Mouse (Mus musculus): Measurements from ENCODE around the gene Faim. TPM values are rescaled to one million over a fixed set of nuclear protein-coding genes. Genes with fewer than 3 reads are reported as not detected.

Gene Faim
- total and polyA plus RNA-seq, 3 experiments: 35.7 to 83.5 (median 52.4) TPM

DNA sequence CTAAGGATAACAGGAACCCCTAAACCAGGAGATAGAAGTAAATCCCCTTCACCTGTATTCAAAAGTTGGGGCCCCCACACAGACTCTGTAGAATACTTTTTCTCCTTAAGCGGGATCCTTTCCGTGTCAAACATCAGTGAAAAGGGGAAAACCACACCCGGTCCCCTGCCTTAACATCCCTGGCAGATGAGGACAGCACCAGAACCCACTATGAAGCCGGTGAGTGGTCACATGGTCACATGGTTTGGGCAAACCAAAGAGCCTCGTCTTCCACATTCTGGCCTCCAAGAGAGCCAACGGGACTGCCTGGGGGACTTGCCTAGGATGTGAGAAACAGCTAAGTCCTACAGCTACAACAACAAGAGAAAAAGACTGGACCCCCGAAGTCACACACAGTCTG, 12.6 kb upstream of the Faim start:
- no peak for DNase-seq (ENCODE audit: extremely low read depth)
- no peaks in the 10 kb centered on the region for H3K36me3 ChIP-seq (replicated peaks in 1 of 2; ENCODE audit: control insufficient read depth in 1 of 2, insufficient read depth in 1 of 2, low read length in 1 of 2)
- no peak for TF ChIP-seq EP300 (IDR thresholded peaks at IDR 0.05; ENCODE audit: low read length)
- TF ChIP-seq KAT2A (IDR thresholded peaks at IDR 0.05; ENCODE audit: insufficient replicate concordance, low read length): no peak
- TF ChIP-seq POLR2AphosphoS2 (IDR thresholded peaks at IDR 0.05; ENCODE audit: low read depth, low read length): no peak
- TF ChIP-seq IRF4 (IDR thresholded peaks at IDR 0.05; ENCODE audit: low read depth, low read length): no peak
- TF ChIP-seq MAFK (IDR thresholded peaks at IDR 0.05; ENCODE audit: insufficient replicate concordance, low read length): no peak
- TF ChIP-seq CHD2 (IDR thresholded peaks at IDR 0.05; ENCODE audit: low read length): no peak
- TF ChIP-seq CHD1 (IDR thresholded peaks at IDR 0.05; ENCODE audit: low read depth, low read length): no peak
- no peak for TF ChIP-seq RCOR1 (conservative IDR thresholded peaks at IDR 0.05; ENCODE audit: low read depth, low read length)
- no peak for TF ChIP-seq USF2 (conservative IDR thresholded peaks at IDR 0.05; ENCODE audit: low read depth, low read length)
- TF ChIP-seq ZNF384 (IDR thresholded peaks at IDR 0.05; ENCODE audit: low read depth, low read length): no peak
- no peak for TF ChIP-seq ZC3H11A (IDR thresholded peaks at IDR 0.05; ENCODE audit: low read depth, low read length)
- TF ChIP-seq MEF2A (IDR thresholded peaks at IDR 0.05; ENCODE audit: borderline replicate concordance, low read depth, low read length): no peak
- no peak for TF ChIP-seq SMC3 (IDR thresholded peaks at IDR 0.05; ENCODE audit: low read depth, low read length)
- TF ChIP-seq USF1 (IDR thresholded peaks at IDR 0.05; ENCODE audit: low read depth, low read length): no peak
- no peak for TF ChIP-seq POLR2A (IDR thresholded peaks at IDR 0.05; ENCODE audit: low read depth, low read length)
- no peak for TF ChIP-seq E2F4 (IDR thresholded peaks at IDR 0.05; ENCODE audit: insufficient replicate concordance, low read depth, low read length)
- no peak for TF ChIP-seq MYC (IDR thresholded peaks at IDR 0.05; ENCODE audit: low read depth, low read length)
- no peak for TF ChIP-seq CTCF (conservative IDR thresholded peaks at IDR 0.05 in 1 of 2, IDR thresholded peaks at IDR 0.05 in 1 of 2; ENCODE audit: low read depth in 2 of 2, low read length in 2 of 2)
- TF ChIP-seq TBP (conservative IDR thresholded peaks at IDR 0.05; ENCODE audit: low read depth, low read length): no peak
- no peak for TF ChIP-seq RAD21 (IDR thresholded peaks at IDR 0.05; ENCODE audit: low read depth, low read length)
- H3K9me3 ChIP-seq (replicated peaks; ENCODE audit: low read length): peaks cover 7% of the 10 kb centered on the region
- H3K79me2 ChIP-seq (replicated peaks; ENCODE audit: control insufficient read depth, extremely low read depth, insufficient read depth, poor library complexity, severe bottlenecking): no peaks in the 10 kb centered on the region
- dilution Hi-C loops (cut with MboI; ENCODE audit: extremely low pct_ligation_motif_present, extremely low pct_unique_long_range_greater_than_20kb, low sequenced_read_pairs): no loop called here
- peaks cover 17% of the 10 kb centered on the region for H3K27me3 ChIP-seq (replicated peaks)
- no peak overlapping the region for H3K9ac ChIP-seq (ENCODE audit: insufficient read depth, low read depth)
- H3K4me1 ChIP-seq (ENCODE audit: control insufficient read depth in 1 of 2, insufficient read depth in 2 of 2): no peaks in the 10 kb centered on the region
- H3K27ac ChIP-seq (ENCODE audit: insufficient read depth, low read depth): no peak overlapping the region
- no peak overlapping the region for H3K4me2 ChIP-seq (ENCODE audit: insufficient read depth, low read depth, poor library complexity, severe bottlenecking)
- H3K4me3 ChIP-seq (replicated peaks in 1 of 3; ENCODE audit: low read depth in 2 of 3, low read length in 2 of 3, poor library complexity in 1 of 3): no peak overlapping the region
- in situ Hi-C loops (cut with MboI; ENCODE audit: low pct_ligation_motif_present, low pct_unique_long_range_greater_than_20kb, low sequenced_read_pairs): loop anchor here (25.0 kb wide), 1 partner anchor 336 kb away; no protein-coding TSS in a partner anchor

DNA sequence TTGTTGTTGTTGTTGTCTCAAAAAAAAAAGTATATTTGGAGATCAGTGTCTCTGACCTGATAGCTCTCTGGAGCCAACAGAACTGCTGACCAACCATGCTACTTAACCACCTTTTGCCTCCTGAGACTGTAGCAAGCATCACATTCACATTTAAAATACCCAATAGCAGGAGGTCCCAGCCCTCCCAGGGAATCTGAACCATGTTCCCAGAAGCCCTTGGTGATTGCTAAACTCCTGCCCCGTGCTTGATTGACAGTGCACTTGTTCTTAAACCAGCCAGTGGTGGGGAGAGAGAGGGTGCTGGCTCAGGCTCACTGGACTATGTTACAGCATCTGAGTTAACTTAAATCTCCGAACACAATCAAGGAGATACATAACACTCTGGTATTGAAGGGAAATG, 11.3 kb upstream of the Faim start:
- H3K9me3 ChIP-seq (replicated peaks; ENCODE audit: low read length): peaks cover 7% of the 10 kb centered on the region
- peaks cover 0 to 5% of the 10 kb centered on the region in 2 experiments; a peak in 1 of 4 replicates for H3K4me1 ChIP-seq (ENCODE audit: control insufficient read depth in 1 of 2, insufficient read depth in 2 of 2)
- in situ Hi-C loops (cut with MboI; ENCODE audit: low pct_ligation_motif_present, low pct_unique_long_range_greater_than_20kb, low sequenced_read_pairs): loop anchor here (25.0 kb wide), 1 partner anchor 338 kb away; no protein-coding TSS in a partner anchor
- no peaks in the 10 kb centered on the region for H3K36me3 ChIP-seq (replicated peaks in 1 of 2; ENCODE audit: control insufficient read depth in 1 of 2, insufficient read depth in 1 of 2, low read length in 1 of 2)
- DNase-seq (ENCODE audit: extremely low read depth): no peak
- TF ChIP-seq USF1 (IDR thresholded peaks at IDR 0.05; ENCODE audit: low read depth, low read length): no peak
- no peak for TF ChIP-seq RAD21 (IDR thresholded peaks at IDR 0.05; ENCODE audit: low read depth, low read length)
- TF ChIP-seq CTCF (conservative IDR thresholded peaks at IDR 0.05 in 1 of 2, IDR thresholded peaks at IDR 0.05 in 1 of 2; ENCODE audit: low read depth in 2 of 2, low read length in 2 of 2): no peak
- no peak for TF ChIP-seq TCF12 (IDR thresholded peaks at IDR 0.05; ENCODE audit: low read depth, low read length)
- no peak for TF ChIP-seq ETS1 (conservative IDR thresholded peaks at IDR 0.05; ENCODE audit: low read depth, low read length)
- no peak for TF ChIP-seq BHLHE40 (IDR thresholded peaks at IDR 0.05; ENCODE audit: low read depth, low read length)
- no peak for TF ChIP-seq KAT2A (IDR thresholded peaks at IDR 0.05; ENCODE audit: insufficient replicate concordance, low read length)
- no peak for TF ChIP-seq PAX5 (IDR thresholded peaks at IDR 0.05; ENCODE audit: low read length)
- no peak for TF ChIP-seq TBP (conservative IDR thresholded peaks at IDR 0.05; ENCODE audit: low read depth, low read length)
- no peak for TF ChIP-seq ZC3H11A (IDR thresholded peaks at IDR 0.05; ENCODE audit: low read depth, low read length)
- TF ChIP-seq MYC (IDR thresholded peaks at IDR 0.05; ENCODE audit: low read depth, low read length): no peak
- no peak for TF ChIP-seq SMC3 (IDR thresholded peaks at IDR 0.05; ENCODE audit: low read depth, low read length)
- no peak for TF ChIP-seq POLR2AphosphoS2 (IDR thresholded peaks at IDR 0.05; ENCODE audit: low read depth, low read length)
- TF ChIP-seq EP300 (IDR thresholded peaks at IDR 0.05; ENCODE audit: low read length): no peak
- no peak for TF ChIP-seq ZNF384 (IDR thresholded peaks at IDR 0.05; ENCODE audit: low read depth, low read length)
- no peak for TF ChIP-seq MEF2A (IDR thresholded peaks at IDR 0.05; ENCODE audit: borderline replicate concordance, low read depth, low read length)
- TF ChIP-seq GABPA (IDR thresholded peaks at IDR 0.05; ENCODE audit: insufficient replicate concordance, low read depth, low read length): no peak
- no peak overlapping the region for H3K9ac ChIP-seq (ENCODE audit: insufficient read depth, low read depth)
- H3K27me3 ChIP-seq (replicated peaks): peaks cover 17% of the 10 kb centered on the region
- no peak overlapping the region for H3K4me2 ChIP-seq (ENCODE audit: insufficient read depth, low read depth, poor library complexity, severe bottlenecking)
- dilution Hi-C loops (cut with MboI; ENCODE audit: extremely low pct_ligation_motif_present, extremely low pct_unique_long_range_greater_than_20kb, low sequenced_read_pairs): no loop called here
- no peak overlapping the region for H3K4me3 ChIP-seq (replicated peaks in 1 of 3; ENCODE audit: low read depth in 2 of 3, low read length in 2 of 3, poor library complexity in 1 of 3)
- H3K27ac ChIP-seq (ENCODE audit: insufficient read depth, low read depth): no peak overlapping the region
- H3K79me2 ChIP-seq (replicated peaks; ENCODE audit: control insufficient read depth, extremely low read depth, insufficient read depth, poor library complexity, severe bottlenecking): no peaks in the 10 kb centered on the region
